Mouse (Mus musculus) c-Kit-negative CD71-positive TER-119-positive erythroid progenitor cells, embryonic 14.5 days (primary cell): ENCODE results near the gene Amph.
A peak's percentile ranks its signal among the peaks of the same experiment; 100 is the strongest.

Source experiments
- DNase-seq: peaks from one replicate; pipeline ENCODE4 v3.0.0-alpha.2; 2013; ENCODE audit warnings: low read depth, low spot score

Amph gene

DNA sequence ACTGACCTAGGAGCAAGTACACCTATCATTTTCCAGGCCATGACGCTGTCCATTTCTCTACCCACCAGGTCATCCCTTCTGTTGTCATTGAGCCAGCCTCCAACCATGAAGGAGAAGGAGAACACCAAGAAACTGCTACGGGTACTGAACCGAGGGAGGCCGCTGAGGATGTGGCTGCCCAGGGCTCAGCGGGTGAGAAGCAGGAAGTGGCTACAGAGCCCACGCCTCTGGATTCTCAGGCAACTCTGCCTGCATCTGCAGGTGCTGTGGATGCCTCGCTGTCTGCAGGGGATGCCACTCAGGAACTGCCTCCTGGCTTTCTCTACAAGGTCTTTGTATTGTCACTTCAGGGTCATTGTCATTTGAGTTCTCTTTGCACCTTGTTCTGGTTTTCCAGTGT lies 191.1 kb downstream of the Amph start:
- no peak for DNase-seq

DNA sequence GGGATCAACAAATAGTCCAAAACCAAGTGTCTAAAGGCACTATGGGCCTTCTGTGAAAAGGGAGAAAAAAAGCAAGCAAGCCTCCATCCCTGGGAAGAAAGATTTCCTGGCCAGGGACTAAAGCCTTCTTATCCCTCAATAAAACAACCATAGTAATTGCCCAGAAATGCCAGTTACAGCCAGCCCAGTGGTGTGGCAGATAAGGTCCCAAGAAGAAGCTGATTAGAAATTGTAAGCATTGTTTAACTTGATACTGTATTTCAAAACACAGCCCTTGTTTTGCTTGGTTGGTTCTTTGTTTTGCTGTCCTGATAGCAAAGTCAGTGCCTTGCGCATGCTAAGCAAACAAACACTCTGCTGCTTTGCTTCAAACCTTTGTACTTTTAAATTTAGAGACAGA lies 191.8 kb downstream of the Amph start:
- DNase-seq = no peak

DNA sequence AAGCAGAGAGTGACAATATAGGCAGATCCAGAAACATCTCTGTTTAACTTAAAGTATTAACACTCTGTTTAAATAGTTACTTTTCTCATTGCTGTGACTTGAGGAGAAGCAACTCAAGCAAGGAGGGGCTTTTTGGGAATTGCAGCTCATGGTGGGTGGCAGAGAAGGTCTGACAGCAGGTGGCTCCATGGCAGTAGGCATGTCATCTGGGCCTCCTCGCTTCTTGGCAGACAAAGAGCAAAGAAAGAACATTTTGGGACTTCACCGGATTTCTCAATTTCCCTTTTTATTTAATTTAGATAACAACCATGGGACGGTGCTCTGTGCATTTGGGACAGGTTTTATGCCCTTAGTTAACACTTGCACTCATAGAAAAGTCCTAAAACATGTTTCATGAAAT lies 195.8 kb downstream of the Amph start:
- DNase-seq = no peak

DNA sequence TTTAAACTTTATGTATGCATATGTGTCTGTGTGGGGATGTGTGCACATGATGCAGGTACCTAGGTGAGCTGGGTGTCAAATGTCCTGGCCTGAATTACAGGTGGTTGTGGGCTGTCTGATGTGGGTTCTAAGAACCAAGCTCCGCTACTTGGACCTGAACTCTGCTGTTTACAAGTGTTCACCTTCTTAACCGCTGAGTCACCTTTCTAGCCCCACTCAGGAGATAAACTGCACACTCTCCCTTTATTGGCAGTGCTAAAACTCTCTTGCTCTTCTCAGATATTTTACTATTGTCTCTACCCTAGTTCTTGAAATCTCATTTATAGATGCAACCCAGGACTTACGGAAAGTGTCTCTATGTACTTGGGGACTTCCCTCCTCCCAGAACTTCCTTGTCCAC lies 199.5 kb downstream of the Amph start:
- DNase-seq = no peak

DNA sequence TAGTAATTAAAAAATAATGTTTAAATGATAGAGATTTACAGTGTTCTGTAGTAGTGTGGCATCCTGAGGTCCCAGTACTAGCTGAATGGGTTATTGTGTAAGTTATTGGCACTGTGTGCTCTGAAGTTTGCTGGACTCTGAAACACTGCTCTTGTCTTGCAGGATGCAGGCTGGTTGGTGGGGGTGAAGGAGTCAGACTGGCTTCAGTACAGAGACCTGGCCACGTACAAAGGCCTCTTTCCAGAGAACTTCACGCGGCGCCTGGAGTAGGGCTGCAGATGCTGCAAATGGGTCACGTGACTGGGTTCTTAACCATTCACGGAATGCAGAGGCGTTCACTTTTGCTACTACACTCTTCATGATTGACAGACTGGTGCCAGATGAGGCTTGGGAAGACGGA lies 201.6 kb downstream of the Amph start:
- DNase-seq = no peak

DNA sequence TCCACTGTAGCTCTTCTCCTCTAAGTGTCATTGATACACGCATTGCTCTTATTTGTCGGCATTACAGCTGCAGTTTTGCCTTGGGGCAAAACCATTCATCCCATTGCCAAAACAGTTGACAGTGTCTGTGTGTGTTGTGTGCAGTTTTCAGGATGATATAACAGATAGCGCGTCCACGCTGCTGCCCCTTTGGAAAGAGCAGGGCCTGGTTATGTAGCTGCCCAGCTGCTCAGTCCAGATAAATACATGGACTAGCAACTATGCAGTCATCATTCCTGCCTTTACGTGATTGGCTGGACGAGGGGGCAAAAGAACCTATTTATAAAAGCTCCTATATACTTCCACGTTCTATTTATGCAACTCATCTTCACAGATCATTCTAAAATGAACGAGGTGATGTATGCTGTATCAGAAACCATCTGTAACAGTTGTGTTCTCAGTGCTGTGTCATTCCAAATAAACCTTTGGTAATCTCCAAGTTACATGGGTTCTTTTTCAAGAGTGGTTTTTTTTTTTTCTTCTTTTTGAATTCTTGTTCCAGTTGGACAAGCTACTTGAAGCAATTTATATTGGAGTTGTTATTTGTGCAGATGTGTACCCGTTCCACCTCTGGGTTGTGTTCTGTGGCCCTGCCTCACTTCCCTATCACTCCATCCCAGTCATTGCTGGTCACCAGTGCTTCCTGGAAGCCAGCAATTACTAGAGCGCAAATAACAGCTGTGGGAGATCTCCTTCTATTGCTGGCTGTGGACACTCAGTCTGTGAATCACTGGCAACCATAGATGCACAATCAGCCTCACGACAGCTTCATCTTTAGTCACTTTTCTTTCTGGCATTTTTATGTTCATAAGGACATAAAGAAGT lies 202.7 kb downstream of the Amph start:
- DNase-seq = no peak

DNA sequence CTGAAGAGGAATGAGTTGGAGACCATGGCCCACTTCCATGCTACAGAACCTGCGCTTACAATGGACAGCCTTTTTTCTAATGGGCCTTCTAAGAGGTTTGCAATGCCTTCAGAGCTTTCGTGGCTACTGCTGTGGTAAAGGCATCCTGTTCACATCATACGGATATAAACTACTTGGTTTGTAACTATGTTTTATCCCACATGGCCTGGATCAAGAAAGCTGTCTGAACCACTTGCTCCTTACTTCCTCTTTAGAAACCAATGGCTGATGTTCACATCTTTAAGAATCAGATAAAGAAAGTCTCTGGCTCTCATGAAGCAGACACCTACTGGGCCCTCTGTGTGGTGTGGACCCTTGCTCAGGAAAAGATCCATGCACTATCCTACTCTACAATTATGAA lies 204.1 kb downstream of the Amph start:
- no peak for DNase-seq

DNA sequence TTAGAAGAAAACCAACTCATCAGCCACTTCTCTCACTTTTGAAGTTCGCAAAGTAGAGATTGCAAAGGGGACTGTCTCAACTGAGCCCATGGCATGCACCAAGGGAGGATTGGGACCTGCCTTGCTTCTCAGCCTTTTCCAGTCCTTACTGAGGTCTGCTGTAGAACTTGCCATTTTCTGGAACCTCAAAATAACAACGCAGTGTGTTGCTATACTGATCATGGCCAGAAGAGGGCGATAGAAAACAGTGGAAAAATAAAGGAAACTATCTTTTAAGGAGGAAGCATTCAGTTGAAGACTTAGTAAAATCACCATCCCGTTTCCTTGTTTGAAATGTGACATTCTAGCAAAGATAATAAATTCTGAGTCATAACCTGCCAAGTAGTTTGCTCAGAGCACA lies 210.5 kb downstream of the Amph start:
- peak; percentile 13 for DNase-seq

DNA sequence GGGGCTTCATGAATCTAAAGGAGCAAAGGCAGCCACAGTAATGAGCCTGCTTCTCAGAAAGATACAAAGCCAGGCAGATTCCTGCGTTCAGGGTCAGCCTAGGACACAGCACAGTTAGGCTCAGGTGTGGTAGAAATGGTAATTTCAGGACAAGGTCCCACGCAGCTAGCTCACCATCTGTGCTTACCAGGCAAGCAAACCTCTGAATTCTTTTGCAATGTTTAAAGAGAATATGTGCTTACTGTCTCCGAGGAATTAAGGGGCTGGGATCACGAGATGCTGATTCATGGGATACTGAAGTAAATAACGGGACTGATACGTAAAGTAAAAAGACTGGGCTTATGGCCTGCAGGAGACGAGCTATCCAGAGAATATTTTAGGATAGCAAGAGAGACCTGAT lies 212.6 kb downstream of the Amph start:
- no peak for DNase-seq

DNA sequence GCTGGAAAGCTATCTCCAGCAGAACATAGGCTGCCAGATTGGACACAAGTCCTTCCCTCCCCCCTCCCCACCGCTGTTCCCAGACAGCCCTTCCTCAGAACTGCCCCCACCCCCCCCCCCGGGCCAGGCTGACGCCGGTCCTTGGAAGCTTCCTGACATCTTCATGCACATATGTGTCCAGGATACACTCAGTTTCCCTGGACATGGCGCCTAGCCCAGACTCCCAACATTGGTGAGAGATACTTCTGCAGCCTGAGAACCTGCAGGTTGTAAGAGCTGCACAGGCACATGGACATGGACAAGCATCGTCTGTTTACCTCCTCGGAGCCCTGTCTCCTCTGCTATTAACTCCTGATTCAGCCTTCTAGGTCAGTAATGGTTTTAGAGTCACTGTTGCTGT lies 213.1 kb downstream of the Amph start:
- DNase-seq = no peak

DNA sequence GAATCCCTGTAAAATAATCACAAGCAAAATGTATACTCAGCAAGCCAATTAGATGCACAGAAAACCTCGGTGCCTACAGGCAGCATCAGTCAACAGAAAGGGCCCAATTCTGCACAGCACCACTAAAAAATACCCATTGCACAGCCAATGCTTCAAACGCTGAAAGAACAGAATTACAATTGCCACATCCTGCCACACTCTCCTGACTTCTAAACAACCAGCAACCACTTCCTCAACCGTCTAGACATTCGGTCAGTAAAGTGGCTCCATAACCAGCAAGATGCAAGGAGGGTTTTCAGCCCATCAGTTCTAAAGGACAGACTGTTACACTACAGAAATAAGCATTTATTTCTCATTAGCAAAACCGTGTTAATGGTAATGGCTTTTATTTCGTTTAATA lies 214.1 kb downstream of the Amph start:
- no peak for DNase-seq

DNA sequence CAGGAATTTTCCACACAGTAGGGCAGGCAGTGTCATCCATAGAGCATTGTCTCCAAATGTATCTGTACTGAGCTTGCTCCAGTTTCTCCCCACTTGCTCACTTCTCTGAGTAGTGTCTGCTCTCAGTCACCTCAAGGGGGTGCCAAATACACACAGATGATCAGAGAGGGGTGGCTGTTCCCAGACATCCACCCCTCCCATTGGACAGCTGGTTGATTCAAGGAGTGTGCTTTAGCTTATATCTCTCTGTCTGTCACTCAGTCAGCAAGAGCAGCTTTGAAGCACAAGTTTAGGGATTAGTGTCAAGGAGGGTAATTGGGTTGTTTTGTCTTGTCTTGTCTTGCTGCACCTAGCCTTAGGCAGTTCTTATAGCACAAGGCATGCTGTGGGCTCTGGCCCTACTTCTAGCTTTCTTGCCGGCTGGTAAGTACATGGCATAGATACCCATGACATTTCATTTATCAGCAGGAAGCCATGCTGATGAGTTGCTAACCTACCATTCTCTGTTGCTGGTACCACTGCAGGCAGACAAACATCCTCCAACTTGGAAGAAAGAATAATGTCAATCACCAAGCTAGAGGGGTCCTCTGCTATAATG lies 229.8 kb downstream of the Amph start:
- DNase-seq = peak; percentile 79

DNA sequence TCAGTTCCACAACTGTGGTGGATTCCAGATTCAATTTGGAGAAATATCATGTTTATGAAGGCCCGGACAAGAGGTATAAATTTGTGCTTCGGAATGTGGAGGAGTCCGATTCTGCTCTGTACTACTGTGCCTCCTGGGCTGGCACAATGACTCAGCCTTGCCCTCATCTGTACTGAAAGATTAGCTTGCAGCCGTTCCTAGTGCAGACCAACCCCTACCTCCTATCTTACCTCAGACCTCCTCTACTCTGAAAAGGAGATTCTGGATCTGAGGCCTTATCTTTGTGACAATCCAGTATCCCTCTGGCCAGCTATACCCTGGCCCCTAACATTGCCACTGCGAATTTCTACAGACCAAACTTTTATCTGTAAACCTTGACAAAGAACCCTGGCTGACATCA lies 230.3 kb downstream of the Amph start:
- DNase-seq = peak; percentile 59

DNA sequence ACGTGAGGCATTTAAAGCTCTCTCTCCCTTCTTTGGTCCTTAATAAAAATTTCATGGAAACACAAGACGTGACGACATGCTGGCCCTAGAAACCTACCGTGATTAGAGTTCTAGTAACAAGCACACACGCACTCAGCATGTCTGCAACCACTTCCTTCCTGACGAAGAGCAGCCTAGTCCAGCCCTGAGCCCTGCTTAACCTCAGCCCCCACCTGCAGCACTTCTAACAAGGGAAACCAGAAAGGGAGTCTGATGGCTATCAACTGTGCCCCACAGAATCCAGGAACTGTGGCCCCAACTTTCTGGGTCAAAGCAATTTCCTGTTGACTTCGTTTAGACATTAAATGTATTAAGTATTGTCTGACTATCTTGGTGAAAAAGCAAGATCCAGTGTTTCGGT lies 234.3 kb downstream of the Amph start:
- no peak for DNase-seq

DNA sequence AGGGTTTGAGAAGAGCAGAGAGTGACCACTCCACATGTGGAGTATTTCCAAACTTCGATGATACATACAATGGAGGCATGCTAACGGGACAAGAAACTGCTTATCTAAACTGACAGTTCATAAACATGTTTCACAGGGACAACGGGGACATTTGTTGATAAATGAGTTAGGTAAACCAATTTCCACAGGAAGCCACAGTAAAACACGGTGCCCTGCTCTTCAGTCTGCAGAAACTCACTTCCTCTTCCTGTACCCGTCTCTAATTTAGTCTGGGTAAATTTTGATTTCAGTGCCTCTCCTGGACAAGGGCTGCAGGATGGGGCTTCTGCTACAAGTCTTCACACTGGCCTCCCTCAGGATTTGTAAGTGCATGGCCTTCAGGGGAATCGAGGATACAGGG lies 242.0 kb downstream of the Amph start:
- DNase-seq = no peak

DNA sequence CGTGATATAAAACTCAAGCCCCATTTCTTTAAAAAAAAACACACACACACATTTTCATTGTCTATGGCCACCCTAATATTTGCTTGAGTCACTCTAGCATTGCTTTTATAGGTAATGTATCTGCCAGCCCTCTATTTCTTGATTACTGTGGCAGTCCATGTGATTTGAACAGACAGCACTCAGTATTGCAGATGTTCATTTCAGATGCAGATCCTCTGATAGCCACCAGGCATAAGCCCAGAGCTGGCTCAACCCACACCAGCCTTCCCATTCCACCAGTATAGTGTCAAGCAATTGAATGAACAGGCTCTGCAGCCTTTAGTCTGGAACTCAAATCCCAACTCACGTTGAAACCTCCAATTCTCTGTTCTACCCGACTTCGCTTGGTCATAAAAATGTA lies 246.8 kb downstream of the Amph start:
- DNase-seq = no peak

DNA sequence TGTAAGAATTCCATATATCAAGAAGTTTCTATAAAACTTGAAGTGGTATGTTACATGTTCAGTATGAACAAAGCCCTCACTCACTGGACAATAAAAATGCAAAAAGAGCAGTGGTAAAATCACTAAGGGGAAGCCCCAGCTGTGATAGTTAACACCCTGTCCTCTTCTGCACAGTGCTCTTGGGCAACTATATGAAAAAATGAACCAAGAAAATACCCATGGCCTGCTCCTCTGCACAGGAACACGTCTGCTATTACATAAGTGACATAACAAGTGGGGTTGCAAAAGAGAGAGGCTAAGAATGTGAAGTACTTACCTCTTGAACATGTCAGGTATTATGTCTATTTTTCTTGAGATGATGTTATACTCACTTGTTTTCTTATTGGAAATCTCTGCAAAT lies 247.5 kb downstream of the Amph start:
- no peak for DNase-seq
